In the genomic region with DNA sequence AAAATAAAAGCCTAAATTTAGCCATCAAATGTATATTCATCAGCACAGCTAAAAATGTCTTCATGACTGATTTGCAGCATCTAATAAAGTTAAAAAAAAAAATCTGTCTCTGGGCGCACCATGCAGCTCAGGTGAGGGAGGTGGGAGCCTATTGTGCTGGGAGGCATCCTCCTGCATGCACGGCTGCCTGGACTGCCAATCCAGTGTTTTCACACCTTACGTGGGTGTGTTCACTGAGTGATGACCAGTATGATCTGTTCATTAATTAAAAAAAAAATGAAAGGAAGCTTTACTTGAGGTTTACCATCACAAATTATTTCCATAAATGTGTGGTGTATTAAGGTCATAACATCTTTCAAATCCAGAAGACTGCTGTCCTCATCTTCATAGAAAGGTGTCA, we compare ENCODE assay signal across 20 mouse cellular contexts. TPM values are rescaled to one million over a fixed set of nuclear protein-coding genes. Genes with fewer than 3 reads are reported as not detected.
DNase-seq lines count a peak whose midpoint lies in the region; ATAC-seq lines count a peak whose summit lies in the region.
"Had no signal": no experiment of that assay in that cellular context is flagged by ENCODE, and none has a peak within 500 bp of the region (broad histone marks: within the 10 kb centered on the region; RNA-seq: fewer than 3 reads in every experiment).

No protein-coding gene starts in this region.

- H3K9me3 ChIP-seq in forebrain, embryonic 16.5 days (ENCODE audit: control insufficient read depth, low read length), result no peaks in the 10 kb centered on the region
- no peaks in the 10 kb centered on the region for H3K9me3 ChIP-seq in forebrain, embryonic 10.5 days
- H3K9me3 ChIP-seq in intestine, embryonic 14.5 days (ENCODE audit: control insufficient read depth, low read length), result no peaks in the 10 kb centered on the region
- no peaks in the 10 kb centered on the region for H3K9me3 ChIP-seq in intestine, embryonic 15.5 days
- H3K9me3 ChIP-seq: G1E had no signal

- DNase-seq in forebrain, embryonic 10.5 days (ENCODE audit: extremely low spot score, low spot score), result no peak
- peak; percentile 58 for DNase-seq in heart, adult 11 months
- DNase-seq in heart, postnatal 4 days, result no peak
- peak; percentile 9 for DNase-seq in intestine, embryonic 14.5 days (ENCODE audit: low spot score)
- DNase-seq: adrenal gland, adult 2 months; adrenal gland, adult 8-10 months; adrenal gland, postnatal 10 days; adrenal gland, postnatal 14 days; adrenal gland, postnatal 25 days; adrenal gland, postnatal 36 days; B cell, adult 2 months; cerebellum, adult 11 months; cerebellum, adult 11-12 months; cerebellum, adult 18-20 months had no signal

- no peaks in the 10 kb centered on the region for H3K27me3 ChIP-seq in forebrain, embryonic 16.5 days (replicated peaks; ENCODE audit: control insufficient read depth, insufficient read depth, low read length)
- 0 out of 2 replicates have a peak, but pooled peaks cover 4% of the 10 kb centered on the region for H3K27me3 ChIP-seq in forebrain, embryonic 10.5 days (ENCODE audit: poor library complexity, severe bottlenecking)
- no peaks in the 10 kb centered on the region for H3K27me3 ChIP-seq in intestine, embryonic 14.5 days (replicated peaks; ENCODE audit: control insufficient read depth, insufficient read depth, low read length)
- H3K27me3 ChIP-seq in intestine, embryonic 15.5 days (replicated peaks), result no peaks in the 10 kb centered on the region
- H3K27me3 ChIP-seq: Patski had no signal

- H3K36me3 ChIP-seq in forebrain, embryonic 16.5 days (ENCODE audit: control insufficient read depth, insufficient read depth), result no peaks in the 10 kb centered on the region
- no peaks in the 10 kb centered on the region for H3K36me3 ChIP-seq in forebrain, embryonic 10.5 days (replicated peaks)
- H3K36me3 ChIP-seq in intestine, embryonic 14.5 days (ENCODE audit: control insufficient read depth, insufficient read depth, low read length), result no peaks in the 10 kb centered on the region
- no peaks in the 10 kb centered on the region for H3K36me3 ChIP-seq in intestine, embryonic 15.5 days
- H3K36me3 ChIP-seq: G1E had no signal

- no peaks in the 10 kb centered on the region for H3K4me1 ChIP-seq in forebrain, embryonic 16.5 days (replicated peaks; ENCODE audit: control insufficient read depth, insufficient read depth, low read length)
- no peaks in the 10 kb centered on the region for H3K4me1 ChIP-seq in forebrain, embryonic 10.5 days
- no peaks in the 10 kb centered on the region for H3K4me1 ChIP-seq in intestine, embryonic 14.5 days (replicated peaks; ENCODE audit: control insufficient read depth, insufficient read depth, low read length)
- no peaks in the 10 kb centered on the region for H3K4me1 ChIP-seq in intestine, embryonic 15.5 days (replicated peaks)

- no peak overlapping the region for H3K9ac ChIP-seq in forebrain, embryonic 16.5 days (replicated peaks; ENCODE audit: low read depth, low read length)
- no peak overlapping the region for H3K9ac ChIP-seq in intestine, embryonic 14.5 days (ENCODE audit: low read length)
- no peak overlapping the region for H3K9ac ChIP-seq in intestine, embryonic 15.5 days

- ATAC-seq in forebrain, embryonic 16.5 days, result no peak
- ATAC-seq in intestine, embryonic 14.5 days (replicated peaks; ENCODE audit: low FRiP score, low TSS enrichment, low read depth), result no peak
- no peak for ATAC-seq in intestine, embryonic 15.5 days
- ATAC-seq: activated CD4-positive, CD25-positive, alpha-beta regulatory T cell, adult 4 months; CD4-positive, CD25-positive, alpha-beta regulatory T cell, adult 4 months; Patski had no signal

- H3K4me2 ChIP-seq in forebrain, embryonic 16.5 days (ENCODE audit: low read length), result no peak overlapping the region
- H3K4me2 ChIP-seq in intestine, embryonic 14.5 days (ENCODE audit: low read length), result no peak overlapping the region
- H3K4me2 ChIP-seq in intestine, embryonic 15.5 days (replicated peaks), result no peak overlapping the region

- 79% methylated on average over 3 of the region's 3 CpGs for WGBS in forebrain, embryonic 16.5 days
- 77% methylated on average over 3 of the region's 3 CpGs for WGBS in forebrain, embryonic 10.5 days
- WGBS in intestine, embryonic 14.5 days, result 79% methylated on average over 3 of the region's 3 CpGs
- WGBS in intestine, embryonic 15.5 days, result 81% methylated on average over 3 of the region's 3 CpGs

- H3K4me3 ChIP-seq in forebrain, embryonic 16.5 days (replicated peaks; ENCODE audit: low read length), result no peak overlapping the region
- no peak overlapping the region for H3K4me3 ChIP-seq in forebrain, embryonic 10.5 days
- no peak overlapping the region for H3K4me3 ChIP-seq in intestine, embryonic 14.5 days (ENCODE audit: low read depth, low read length)
- H3K4me3 ChIP-seq in intestine, embryonic 15.5 days (replicated peaks), result no peak overlapping the region

- H3K27ac ChIP-seq in forebrain, embryonic 16.5 days (ENCODE audit: low read length), result peak overlapping the region; percentile 14; the same call in 1 of the 2 replicates
- no peak overlapping the region for H3K27ac ChIP-seq in forebrain, embryonic 10.5 days
- H3K27ac ChIP-seq in intestine, embryonic 14.5 days (ENCODE audit: low read depth), result no peak overlapping the region
- no peak overlapping the region for H3K27ac ChIP-seq in intestine, embryonic 15.5 days

RNA-seq across cellular contexts. Expression of a gene that starts 6.1 kb away (rescaled TPM):
- polyA plus RNA-seq in forebrain, embryonic 16.5 days (2015; fragmentation: Nextera tagmentation; extraction: Ambion mirVana), result 23.0 and 27.4 TPM in 2 replicates
- 19.3 and 21.1 TPM in 2 replicates for polyA plus RNA-seq in forebrain, embryonic 10.5 days (2016; fragmentation: Nextera tagmentation; extraction: Ambion mirVana)
- total RNA-seq in heart, postnatal 4 days (2021), result 10 to 100 TPM; 41.4 to 44.1 TPM
- 20.7 and 24.2 TPM in 2 replicates for polyA plus RNA-seq in intestine, embryonic 14.5 days (2014; fragmentation: Nextera tagmentation; extraction: Ambion mirVana)
- 19.0 and 19.5 TPM in 2 replicates for polyA plus RNA-seq in intestine, embryonic 15.5 days (2015; fragmentation: Nextera tagmentation; extraction: Ambion mirVana)

RNA-seq across cellular contexts. Expression of a gene that starts 51.1 kb away (rescaled TPM):
- polyA plus RNA-seq in forebrain, embryonic 16.5 days (2015; fragmentation: Nextera tagmentation; extraction: Ambion mirVana), result 34.9 and 35.0 TPM in 2 replicates
- polyA plus RNA-seq in forebrain, embryonic 10.5 days (2016; fragmentation: Nextera tagmentation; extraction: Ambion mirVana), result 29.9 and 31.1 TPM in 2 replicates
- total RNA-seq in heart, postnatal 4 days (2021), result 10 to 100 TPM; 23.7 to 25.5 TPM
- 38.9 and 41.6 TPM in 2 replicates for polyA plus RNA-seq in intestine, embryonic 14.5 days (2014; fragmentation: Nextera tagmentation; extraction: Ambion mirVana)
- 33.1 and 36.5 TPM in 2 replicates for polyA plus RNA-seq in intestine, embryonic 15.5 days (2015; fragmentation: Nextera tagmentation; extraction: Ambion mirVana)

Comparison
In these comparisons a context has a peak if more than half of its experiments do, and no peak if none do; other contexts are left out.
1. DNase-seq: peak in heart, adult 11 months (single experiment) and intestine, embryonic 14.5 days (single experiment); none in forebrain, embryonic 10.5 days (single experiment) and heart, postnatal 4 days (single experiment).